Mouse (Mus musculus): Measurements from ENCODE around the gene Cluap1. TPM values are rescaled to one million over a fixed set of nuclear protein-coding genes. Genes with fewer than 3 reads are reported as not detected.

Gene Cluap1
- total and polyA plus RNA-seq, 3 experiments, result 28.9 to 30.7 TPM; not detected in 1

DNA sequence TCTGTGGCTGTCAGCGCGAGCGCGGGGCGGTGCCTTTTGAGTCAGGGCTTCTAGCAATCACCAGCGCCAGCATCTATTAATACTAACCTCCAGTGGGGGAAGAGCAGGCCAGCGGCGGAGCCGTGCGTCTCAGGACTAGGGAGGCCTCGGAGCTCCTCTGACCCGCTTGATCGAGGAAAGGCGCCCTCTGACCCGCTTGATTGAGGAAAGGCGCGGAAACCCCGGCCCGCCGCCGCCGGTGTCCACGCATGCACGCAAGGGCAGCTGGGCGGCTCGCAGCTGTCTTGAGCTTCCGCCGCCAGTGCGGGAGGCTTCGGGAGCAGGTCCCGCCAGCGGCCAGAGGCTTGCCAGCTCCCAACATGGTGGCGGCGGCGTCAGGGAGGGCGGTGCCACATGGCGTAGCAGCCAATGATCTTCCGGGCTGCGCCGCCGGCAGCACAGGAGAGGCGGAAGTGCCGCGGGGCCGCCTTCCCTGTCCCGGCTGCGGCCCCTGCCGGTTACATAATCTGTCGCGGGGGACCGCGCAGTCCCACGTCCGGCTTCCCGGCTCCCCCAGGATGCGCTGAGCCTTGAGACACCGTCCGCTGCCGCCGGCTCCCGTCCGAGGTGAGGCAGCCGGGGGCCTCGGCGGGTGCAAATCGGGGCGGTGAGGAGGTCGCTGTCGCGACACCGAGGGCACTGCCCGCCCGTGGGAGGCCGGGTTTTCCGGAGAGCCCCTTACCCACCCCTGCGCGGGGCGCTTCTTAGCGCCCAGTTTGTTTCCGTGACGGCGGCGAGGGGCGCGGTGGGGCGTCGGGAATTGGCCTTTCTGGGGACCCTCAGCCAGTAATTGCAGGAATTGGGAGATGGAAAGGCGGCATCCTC is 24.2 kb upstream of the Cluap1 start, which contains the start of the genes Zfp597 and Gm20695:
Zfp597 (minus strand) TSS at position 361 of the 864 bp plus-strand sequence.
Gm20695 (plus strand) TSS at position 448 of the 864 bp plus-strand sequence.
- H3K9me3 ChIP-seq (replicated peaks; ENCODE audit: insufficient read depth, low read length), result no peaks in the 10 kb centered on the region
- H3K4me1 ChIP-seq (ENCODE audit: control insufficient read depth in 1 of 2, insufficient read depth in 2 of 2, low read length in 2 of 2), result peaks cover 4 to 5% of the 10 kb centered on the region in 2 experiments; a peak in 3 of 4 replicates
- H3K4me3 ChIP-seq (ENCODE audit: control insufficient read depth in 1 of 2, insufficient read depth in 1 of 2, low read depth in 2 of 2, low read length in 2 of 2), result peak within 1 kb of the TSS; percentile 76 to 95
- H3K36me3 ChIP-seq (ENCODE audit: control insufficient read depth in 1 of 2, insufficient read depth in 2 of 2, low read length in 2 of 2), result peaks cover 0 to 10% of the 10 kb centered on the region in 2 experiments; a peak in 3 of 4 replicates
- H3K27ac ChIP-seq (ENCODE audit: control insufficient read depth, low read depth, low read length), result peak within 1 kb of the TSS; percentile 72
- peaks cover 34% of the 10 kb centered on the region for H3K79me2 ChIP-seq (ENCODE audit: control insufficient read depth, insufficient read depth, low read length, poor library complexity)
- peak within 1 kb of the TSS; percentile 96 for H3K9ac ChIP-seq (ENCODE audit: control insufficient read depth, low read depth, low read length, poor library complexity, severe bottlenecking)
- DNase-seq (ENCODE audit: low read depth, low spot score), result peak; percentile 96
- no peaks in the 10 kb centered on the region for H3K27me3 ChIP-seq (ENCODE audit: control insufficient read depth in 1 of 2, insufficient read depth in 2 of 2, low read length in 2 of 2)
- peak; percentile 78 for TF ChIP-seq MAX (IDR thresholded peaks at IDR 0.05; ENCODE audit: low read length)
- TF ChIP-seq MYB (IDR thresholded peaks at IDR 0.05; ENCODE audit: low read depth, low read length), result no peak
- no peak for TF ChIP-seq MEF2A (IDR thresholded peaks at IDR 0.05; ENCODE audit: extremely low read depth, insufficient replicate concordance, low read depth, low read length, poor library complexity, severe bottlenecking)
- no peak for TF ChIP-seq ZKSCAN1 (IDR thresholded peaks at IDR 0.05; ENCODE audit: low read depth, low read length)
- peak; percentile 89 for TF ChIP-seq KAT2A (conservative IDR thresholded peaks at IDR 0.05; ENCODE audit: low read depth, low read length)
- TF ChIP-seq TCF12 (IDR thresholded peaks at IDR 0.05; ENCODE audit: low read depth, low read length), result peak; percentile 53
- no peak for TF ChIP-seq TAL1 (IDR thresholded peaks at IDR 0.05; ENCODE audit: low read length)
- peak; percentile 98 for TF ChIP-seq HCFC1 (IDR thresholded peaks at IDR 0.05; ENCODE audit: low read depth, low read length)
- TF ChIP-seq CTCF (IDR thresholded peaks at IDR 0.05 in 2 of 3, conservative IDR thresholded peaks at IDR 0.05 in 1 of 3; ENCODE audit: control insufficient read depth in 1 of 3, insufficient read depth in 1 of 3, low read depth in 2 of 3, low read length in 3 of 3, poor library complexity in 1 of 3, severe bottlenecking in 1 of 3), result peak in 2 of 3 experiments; percentile 8 to 15; a peak in 1 of 6 replicates
- peak; percentile 52 to 72; a peak in 3 of 4 replicates for TF ChIP-seq POLR2A (IDR thresholded peaks at IDR 0.05; ENCODE audit: control insufficient read depth in 1 of 2, insufficient read depth in 1 of 2, low read depth in 1 of 2, low read length in 2 of 2, poor library complexity in 1 of 2)
- TF ChIP-seq MAFK (IDR thresholded peaks at IDR 0.05; ENCODE audit: borderline replicate concordance, low read depth, low read length), result no peak
- TF ChIP-seq USF1 (IDR thresholded peaks at IDR 0.05; ENCODE audit: low read depth, low read length), result peak; percentile 80
- no peak for TF ChIP-seq ZNF384 (IDR thresholded peaks at IDR 0.05; ENCODE audit: low read depth, low read length)
- no peak for TF ChIP-seq BHLHE40 (IDR thresholded peaks at IDR 0.05; ENCODE audit: borderline replicate concordance, low read depth, low read length)
- peak; percentile 83 for TF ChIP-seq ETS1 (IDR thresholded peaks at IDR 0.05; ENCODE audit: low read depth, low read length)
- peak; percentile 67 for TF ChIP-seq NELFE (IDR thresholded peaks at IDR 0.05; ENCODE audit: low read depth, low read length)
- TF ChIP-seq RCOR1 (IDR thresholded peaks at IDR 0.05; ENCODE audit: low read depth, low read length), result peak; percentile 49
- no peak for TF ChIP-seq CHD1 (IDR thresholded peaks at IDR 0.05; ENCODE audit: low read depth, low read length)
- TF ChIP-seq MAZ (IDR thresholded peaks at IDR 0.05; ENCODE audit: low read depth, low read length), result peak; percentile 58; the same call in 1 of the 2 replicates
- peak; percentile 58; the same call in 1 of the 2 replicates for TF ChIP-seq TBP (IDR thresholded peaks at IDR 0.05; ENCODE audit: low read depth, low read length)
- TF ChIP-seq JUND (IDR thresholded peaks at IDR 0.05; ENCODE audit: low read depth, low read length), result no peak
- no peak for TF ChIP-seq RAD21 (IDR thresholded peaks at IDR 0.05; ENCODE audit: low read depth, low read length)
- TF ChIP-seq POLR2AphosphoS2 (IDR thresholded peaks at IDR 0.05; ENCODE audit: low read length), result 0 out of 2 replicates have a peak, but pooled peaks have one; percentile 48
- TF ChIP-seq ZMIZ1 (IDR thresholded peaks at IDR 0.05; ENCODE audit: low read depth, low read length), result peak; percentile 71
- 0 out of 2 replicates have a peak, but pooled peaks have one; percentile 35 for TF ChIP-seq UBTF (IDR thresholded peaks at IDR 0.05; ENCODE audit: borderline replicate concordance, insufficient read depth, low read depth, low read length)
- TF ChIP-seq EP300 (IDR thresholded peaks at IDR 0.05; ENCODE audit: low read depth in 1 of 2, low read length in 2 of 2), result 0 out of 4 replicates have a peak, but pooled peaks of 1 of the 2 experiments have one; percentile 24
- no peak for TF ChIP-seq E2F4 (IDR thresholded peaks at IDR 0.05; ENCODE audit: borderline replicate concordance, low read depth, low read length)
- no peak for TF ChIP-seq SMC3 (IDR thresholded peaks at IDR 0.05; ENCODE audit: low read depth, low read length)
- TF ChIP-seq CHD2 (IDR thresholded peaks at IDR 0.05; ENCODE audit: low read length), result peak; percentile 50
- TF ChIP-seq ZC3H11A (IDR thresholded peaks at IDR 0.05; ENCODE audit: low read depth, low read length), result 0 out of 2 replicates have a peak, but pooled peaks have one; percentile 2
- TF ChIP-seq GATA1 (IDR thresholded peaks at IDR 0.05; ENCODE audit: low read depth, low read length), result no peak
- no peak for TF ChIP-seq POLR2AphosphoS5 (IDR thresholded peaks at IDR 0.05; ENCODE audit: borderline replicate concordance, low read depth, low read length)
- TF ChIP-seq USF2 (IDR thresholded peaks at IDR 0.05; ENCODE audit: borderline replicate concordance in 1 of 2, insufficient read depth in 1 of 2, low read depth in 1 of 2, low read length in 2 of 2), result no peak
- peak; percentile 98 for TF ChIP-seq ELF1 (IDR thresholded peaks at IDR 0.05; ENCODE audit: low read depth, low read length)

All from MEL (cell line).